Comparison of ENCODE assay signal across 10 mouse cellular contexts in the genomic region with DNA sequence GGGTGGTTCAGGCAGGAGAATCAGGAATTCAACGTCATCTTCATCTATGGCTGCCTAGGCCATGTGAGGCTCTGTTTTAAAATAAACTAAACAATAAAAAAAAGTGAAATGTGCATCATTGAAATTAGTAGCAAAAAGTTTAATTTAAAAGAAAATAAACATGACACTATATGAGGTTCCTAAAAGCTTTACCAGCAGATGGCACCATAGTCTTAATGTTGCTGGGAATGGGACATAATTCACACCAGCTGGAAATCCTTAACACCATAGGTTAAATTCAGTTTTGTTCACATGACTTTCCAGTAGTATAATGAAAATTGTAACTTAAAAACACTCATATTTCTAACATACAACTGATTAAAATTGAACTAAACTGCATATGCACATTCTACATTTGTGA.
A peak's percentile ranks its signal among the peaks of the same experiment; 100 is the strongest.
DNase-seq lines count a peak whose midpoint lies in the region; TF ChIP-seq lines count a peak whose summit lies in the region.
"Had no signal": no experiment of that assay in that cellular context is flagged by ENCODE, and none has a peak within 500 bp of the region (broad histone marks: within the 10 kb centered on the region; RNA-seq: fewer than 3 reads in every experiment).

No protein-coding gene starts in this region.

- no peaks in the 10 kb centered on the region for H3K9me3 ChIP-seq in ES-E14 (ENCODE audit: control insufficient read depth, insufficient read depth, low read depth, low read length)
- H3K9me3 ChIP-seq: neural tube, embryonic 12.5 days had no signal

- H3K36me3 ChIP-seq in ES-E14 (ENCODE audit: control insufficient read depth, insufficient read depth, low read length, poor library complexity, severe bottlenecking) = no peaks in the 10 kb centered on the region
- H3K36me3 ChIP-seq: neural tube, embryonic 12.5 days had no signal

- H3K27ac ChIP-seq in ES-E14 (ENCODE audit: insufficient read depth, low read depth, low read length, poor library complexity, severe bottlenecking) = no peak overlapping the region
- H3K27ac ChIP-seq: neural tube, embryonic 12.5 days had no signal

- in situ Hi-C loops in ES-E14 (cut with MboI; ENCODE audit: low sequenced_read_pairs in 2 of 2, unreplicated experiment in 2 of 2) = loop anchor here in 1 of 2 experiments (25.0 kb wide), 1 partner anchor 711 kb away; no protein-coding TSS in a partner anchor

- no peak overlapping the region for H3K9ac ChIP-seq in ES-E14 (ENCODE audit: insufficient read depth, low read depth, low read length, poor library complexity, severe bottlenecking)
- H3K9ac ChIP-seq: neural tube, embryonic 12.5 days had no signal

- H3K4me3 ChIP-seq in ES-E14 (ENCODE audit: insufficient read depth in 1 of 2, low read depth in 1 of 2, low read length in 2 of 2, poor library complexity in 1 of 2, severe bottlenecking in 1 of 2) = no peak overlapping the region
- H3K4me3 ChIP-seq: neural tube, embryonic 12.5 days had no signal

- no peaks in the 10 kb centered on the region for H3K4me1 ChIP-seq in ES-E14 (ENCODE audit: control insufficient read depth in 2 of 2, insufficient read depth in 2 of 2, low read length in 2 of 2, poor library complexity in 1 of 2)
- H3K4me1 ChIP-seq: neural tube, embryonic 12.5 days had no signal

- DNase-seq in layer of hippocampus, adult 11-12 months (ENCODE audit: low spot score) = peak; percentile 19
- DNase-seq in layer of hippocampus, adult 9-11 months = no peak
- no peak for DNase-seq in ES-E14 (ENCODE audit: low read depth, low spot score)
- DNase-seq in brain, adult 2 months (ENCODE audit: low read depth, low spot score) = peak; percentile 60
- peak; percentile 17 to 18 for DNase-seq in kidney, postnatal 36 days
- DNase-seq in spleen, adult 18-20 months = no peak
- no peak for DNase-seq in layer of hippocampus, postnatal 10 days (ENCODE audit: low spot score in 2 of 2)
- DNase-seq: adrenal gland, postnatal 14 days; gastrocnemius, postnatal 14 days had no signal

TF ChIP-seq in ES-E14, 5 proteins besides CTCF, POLR2A, EP300 and RAD21:
- TF ChIP-seq ZC3H11A (IDR thresholded peaks at IDR 0.05; ENCODE audit: borderline replicate concordance, low read depth, low read length) (peak; percentile 86), ZNF384 (IDR thresholded peaks at IDR 0.05; ENCODE audit: low read depth, low read length) (no peak)

Comparison
In these comparisons a context has a peak if more than half of its experiments do, and no peak if none do; other contexts are left out.
1. DNase-seq: peak in layer of hippocampus, adult 11-12 months (single experiment), brain, adult 2 months (single experiment) and kidney, postnatal 36 days (2 of 2); none in layer of hippocampus, adult 9-11 months (single experiment), ES-E14 (single experiment), spleen, adult 18-20 months (0 of 2) and layer of hippocampus, postnatal 10 days (0 of 2).